Mouse (Mus musculus): ENCODE measurements around the gene Rnaseh2a. TPM values are rescaled to one million over a fixed set of nuclear protein-coding genes. Genes with fewer than 3 reads are reported as not detected.

Gene Rnaseh2a
- polyA plus RNA-seq, 1 experiment from 2014 or later = 67.1 TPM

DNA sequence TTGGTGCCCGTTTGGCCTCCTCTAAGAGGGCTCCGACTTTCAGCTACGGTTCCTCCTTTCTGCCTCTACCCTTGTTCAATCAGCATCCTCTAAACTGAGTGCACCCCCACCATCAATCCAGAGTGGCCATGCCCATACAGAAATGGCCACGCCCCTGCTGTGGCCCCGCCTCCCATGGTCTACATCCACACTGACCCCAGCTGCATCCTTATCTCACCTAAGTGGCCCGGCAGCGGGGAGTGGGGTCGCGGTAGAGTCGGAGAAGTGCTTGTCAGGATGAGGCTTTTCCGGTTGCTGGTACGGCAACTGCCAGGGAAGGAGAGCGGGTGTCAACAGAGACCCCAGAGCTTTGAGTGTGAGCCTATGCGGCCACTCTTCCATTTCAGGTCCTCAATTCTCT lies 34.1 kb downstream of the Rnaseh2a start:
- Histone ChIP-seq H3K9me3 (ENCODE audit: low read length) (no peaks in the 10 kb centered on the region), H3K27me3 (ENCODE audit: insufficient read depth, low read length) (peaks cover 58% of the 10 kb centered on the region), H3K4me1 (ENCODE audit: insufficient read depth) (no peaks in the 10 kb centered on the region; the same call in none of the 2 replicates), H3K4me2 (ENCODE audit: low read depth, low read length) (no peak overlapping the region), H3K9ac (replicated peaks) (no peak overlapping the region), H3K36me3 (replicated peaks; ENCODE audit: insufficient read depth, low read length) (no peaks in the 10 kb centered on the region), H3K4me3 (ENCODE audit: low read depth, low read length) (no peak overlapping the region), H3K27ac (ENCODE audit: low read depth) (no peak overlapping the region)
- ATAC-seq (no peak; the same call in 1 of the 2 replicates), DNase-seq (no peak)
- 3% methylated on average over 14 of the region's 14 CpGs for WGBS (ENCODE audit: insufficient replicate concordance)
- TF ChIP-seq EP300 (IDR thresholded peaks at IDR 0.05; ENCODE audit: low read depth) = no peak
- no peak for TF ChIP-seq CTCF (IDR thresholded peaks at IDR 0.05; ENCODE audit: low read depth)

DNA sequence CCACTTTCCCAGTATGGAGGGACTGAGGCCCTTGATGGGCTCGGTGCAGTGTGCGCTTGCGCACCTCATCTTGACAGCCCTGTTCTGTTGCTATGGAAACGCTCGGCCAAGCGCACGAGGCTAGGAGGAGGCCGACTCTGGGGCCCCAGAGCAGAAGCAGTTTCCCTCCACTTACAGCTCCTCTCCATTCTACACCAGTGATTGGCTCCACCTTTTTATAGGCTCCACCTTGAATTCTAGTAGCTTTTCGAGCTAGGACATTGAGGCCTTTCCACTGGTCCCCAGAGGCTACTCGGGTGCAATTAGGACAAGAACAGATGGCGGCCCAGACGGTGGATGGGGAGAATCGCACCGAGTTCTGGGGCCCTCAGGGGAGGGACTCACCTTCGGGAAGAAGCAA lies 34.7 kb downstream of the Rnaseh2a start:
- TF ChIP-seq CTCF (IDR thresholded peaks at IDR 0.05; ENCODE audit: low read depth) = no peak
- no peak for TF ChIP-seq EP300 (IDR thresholded peaks at IDR 0.05; ENCODE audit: low read depth)
- DNase-seq (no peak), ATAC-seq (no peak)
- Histone ChIP-seq H3K4me3 (ENCODE audit: low read depth, low read length) (no peak overlapping the region), H3K36me3 (replicated peaks; ENCODE audit: insufficient read depth, low read length) (no peaks in the 10 kb centered on the region), H3K9ac (replicated peaks) (no peak overlapping the region), H3K4me1 (ENCODE audit: insufficient read depth) (no peaks in the 10 kb centered on the region; the same call in none of the 2 replicates), H3K4me2 (ENCODE audit: low read depth, low read length) (no peak overlapping the region), H3K9me3 (ENCODE audit: low read length) (no peaks in the 10 kb centered on the region), H3K27me3 (ENCODE audit: insufficient read depth, low read length) (peaks cover 64% of the 10 kb centered on the region), H3K27ac (ENCODE audit: low read depth) (no peak overlapping the region)
- WGBS (ENCODE audit: insufficient replicate concordance) = 3% methylated on average over 15 of the region's 15 CpGs

DNA sequence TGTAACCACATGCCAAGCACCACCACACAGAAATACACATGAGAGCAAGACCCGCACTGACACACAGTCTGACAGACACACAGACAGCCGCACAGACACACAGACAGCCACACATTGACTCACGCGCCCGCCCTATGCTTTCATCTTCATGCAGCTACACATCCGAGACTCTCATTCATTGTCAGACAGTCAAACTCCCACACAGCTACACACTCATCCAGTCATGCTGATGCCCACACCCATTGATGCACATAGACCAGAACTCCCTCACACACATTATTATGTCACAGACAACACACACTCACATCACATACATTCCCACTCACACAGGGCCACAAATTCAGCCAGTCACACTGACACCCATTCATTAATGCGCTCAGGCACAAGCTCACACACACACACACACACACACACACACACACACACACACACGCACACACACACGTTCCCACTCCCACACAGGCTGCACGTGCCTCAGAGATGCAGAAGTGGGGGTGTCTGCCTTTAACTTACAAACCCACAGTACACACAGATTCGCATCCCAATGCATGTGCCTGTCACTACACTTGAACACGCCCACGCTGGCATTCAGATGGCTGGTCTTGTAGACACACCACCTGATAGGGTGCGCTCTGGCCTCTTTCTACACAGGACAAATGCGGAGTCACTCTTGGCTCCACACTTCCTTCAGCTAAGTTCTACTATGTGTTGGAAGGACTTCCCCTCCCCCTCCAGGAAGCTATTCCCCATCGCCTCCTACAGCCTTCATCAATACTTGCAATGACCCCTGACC lies 35.6 kb downstream of the Rnaseh2a start:
- 66% methylated on average over 16 of the region's 16 CpGs for WGBS (ENCODE audit: insufficient replicate concordance)
- TF ChIP-seq EP300 (IDR thresholded peaks at IDR 0.05; ENCODE audit: low read depth) = no peak
- TF ChIP-seq CTCF (IDR thresholded peaks at IDR 0.05; ENCODE audit: low read depth) = no peak

GRCm38 (mm10) chr8:84930582-84930981 lies 39.0 kb downstream of the Rnaseh2a start:
- DNase-seq (no peak), ATAC-seq (no peak)
- H3K27ac ChIP-seq (ENCODE audit: low read depth) = no peak overlapping the region
- H3K4me3 ChIP-seq (ENCODE audit: low read depth, low read length) = no peak overlapping the region
- no peak overlapping the region for H3K9ac ChIP-seq (replicated peaks)
- peaks cover 47% of the 10 kb centered on the region for H3K27me3 ChIP-seq (ENCODE audit: insufficient read depth, low read length)
- no peak overlapping the region for H3K4me2 ChIP-seq (ENCODE audit: low read depth, low read length)
- H3K9me3 ChIP-seq (ENCODE audit: low read length) = no peaks in the 10 kb centered on the region
- 76% methylated on average over 13 of the region's 13 CpGs for WGBS (ENCODE audit: insufficient replicate concordance)
- peaks cover 4% of the 10 kb centered on the region; the same call in 1 of the 2 replicates for H3K4me1 ChIP-seq (ENCODE audit: insufficient read depth)
- no peaks in the 10 kb centered on the region for H3K36me3 ChIP-seq (replicated peaks; ENCODE audit: insufficient read depth, low read length)
- TF ChIP-seq EP300 (IDR thresholded peaks at IDR 0.05; ENCODE audit: low read depth) (no peak), CTCF (IDR thresholded peaks at IDR 0.05; ENCODE audit: low read depth) (no peak)

More for the DNA sequence above, 35.6 kb downstream of the Rnaseh2a start:
- Histone ChIP-seq H3K9ac (replicated peaks) (no peak overlapping the region), H3K27me3 (ENCODE audit: insufficient read depth, low read length) (peaks cover 70% of the 10 kb centered on the region), H3K9me3 (ENCODE audit: low read length) (no peaks in the 10 kb centered on the region), H3K36me3 (replicated peaks; ENCODE audit: insufficient read depth, low read length) (no peaks in the 10 kb centered on the region), H3K4me3 (ENCODE audit: low read depth, low read length) (no peak overlapping the region), H3K27ac (ENCODE audit: low read depth) (no peak overlapping the region), H3K4me2 (ENCODE audit: low read depth, low read length) (no peak overlapping the region), H3K4me1 (ENCODE audit: insufficient read depth) (no peaks in the 10 kb centered on the region; the same call in none of the 2 replicates)
- ATAC-seq (no peak), DNase-seq (no peak)

DNA sequence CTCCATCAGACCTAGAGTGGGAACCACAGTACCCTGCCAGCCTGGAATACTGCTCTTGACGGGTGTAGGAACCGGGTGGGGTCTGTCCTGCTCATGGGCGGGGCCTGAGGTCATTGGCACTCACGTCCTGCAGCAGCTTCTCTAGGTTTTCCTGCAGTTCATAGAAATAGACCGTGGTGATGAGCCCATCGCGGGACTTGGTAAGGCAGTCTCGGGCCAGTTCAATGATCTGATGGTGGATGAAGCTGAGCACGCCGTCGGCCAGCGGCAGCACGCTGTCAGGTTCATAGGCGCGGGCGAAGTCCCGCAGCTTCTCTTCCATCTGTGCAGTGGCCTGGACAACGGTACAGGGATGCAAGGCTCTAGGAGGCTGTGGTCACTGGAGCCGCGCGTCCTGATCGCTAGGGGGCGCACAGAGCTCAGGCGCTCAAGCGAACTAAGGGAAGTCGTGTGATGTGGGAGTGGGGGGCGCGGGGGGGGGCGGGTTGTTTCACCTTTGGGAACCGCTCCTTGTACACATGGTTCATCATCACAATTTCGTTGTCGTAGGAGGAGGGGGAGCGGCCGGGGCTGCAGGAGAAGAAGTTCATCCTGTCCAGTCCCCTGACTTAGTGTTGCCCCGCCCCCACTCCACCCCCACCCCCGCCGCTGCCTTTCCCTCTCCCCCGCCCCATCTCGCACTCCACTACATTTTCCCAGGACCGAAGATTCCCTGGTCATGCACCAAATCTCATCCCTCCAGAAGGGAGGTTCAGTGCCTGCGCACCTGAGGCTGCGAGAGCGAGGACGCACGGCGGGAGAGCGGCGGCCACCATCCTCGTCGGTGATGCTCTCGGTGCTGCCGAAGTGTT lies 40.9 kb downstream of the Rnaseh2a start:
- no peak overlapping the region for H3K9ac ChIP-seq (replicated peaks)
- TF ChIP-seq CTCF (IDR thresholded peaks at IDR 0.05; ENCODE audit: low read depth) (peak; percentile 88), EP300 (IDR thresholded peaks at IDR 0.05; ENCODE audit: low read depth) (no peak)
- H3K4me2 ChIP-seq (ENCODE audit: low read depth, low read length) = peak overlapping the region; percentile 53
- H3K36me3 ChIP-seq (replicated peaks; ENCODE audit: insufficient read depth, low read length) = no peaks in the 10 kb centered on the region
- DNase-seq = peak; percentile 83
- H3K27me3 ChIP-seq (ENCODE audit: insufficient read depth, low read length) = peaks cover 29% of the 10 kb centered on the region
- peaks cover 4% of the 10 kb centered on the region; the same call in 1 of the 2 replicates for H3K4me1 ChIP-seq (ENCODE audit: insufficient read depth)
- no peak overlapping the region for H3K4me3 ChIP-seq (ENCODE audit: low read depth, low read length)
- H3K9me3 ChIP-seq (ENCODE audit: low read length) = no peaks in the 10 kb centered on the region
- peak; percentile 55 for ATAC-seq
- WGBS (ENCODE audit: insufficient replicate concordance) = 5% methylated on average over 52 of the region's 52 CpGs
- H3K27ac ChIP-seq (ENCODE audit: low read depth) = no peak overlapping the region

- no peaks in the 10 kb centered on the region for H3K36me3 ChIP-seq (replicated peaks; ENCODE audit: insufficient read depth, low read length)
- no peak overlapping the region for H3K4me2 ChIP-seq (ENCODE audit: low read depth, low read length)
- peak; percentile 87 for ATAC-seq
- no peak overlapping the region for H3K27ac ChIP-seq (ENCODE audit: low read depth)
- peaks cover 28% of the 10 kb centered on the region for H3K27me3 ChIP-seq (ENCODE audit: insufficient read depth, low read length)
- peak; percentile 77 for DNase-seq
- peaks cover 4% of the 10 kb centered on the region; the same call in 1 of the 2 replicates for H3K4me1 ChIP-seq (ENCODE audit: insufficient read depth)
- H3K4me3 ChIP-seq (ENCODE audit: low read depth, low read length) = no peak overlapping the region
- no peaks in the 10 kb centered on the region for H3K9me3 ChIP-seq (ENCODE audit: low read length)
- TF ChIP-seq CTCF (IDR thresholded peaks at IDR 0.05; ENCODE audit: low read depth) (no peak), EP300 (IDR thresholded peaks at IDR 0.05; ENCODE audit: low read depth) (no peak)
- WGBS (ENCODE audit: insufficient replicate concordance) = 87% methylated on average over 1 of the region's 1 CpGs
- H3K9ac ChIP-seq (replicated peaks) = no peak overlapping the region
Observed at GRCm38 (mm10) chr8:84927513-84927912, 42.1 kb downstream of the Rnaseh2a start.

All from liver, postnatal 0 days (tissue).